Mouse (Mus musculus): ENCODE results near the gene Napa. TPM values are rescaled to one million over a fixed set of nuclear protein-coding genes. Genes with fewer than 3 reads are reported as not detected.

Napa gene
- total RNA-seq (2023; ENCODE audit: inconsistent age): 339 to 371 TPM (median 351 TPM) in 4 replicates

DNA sequence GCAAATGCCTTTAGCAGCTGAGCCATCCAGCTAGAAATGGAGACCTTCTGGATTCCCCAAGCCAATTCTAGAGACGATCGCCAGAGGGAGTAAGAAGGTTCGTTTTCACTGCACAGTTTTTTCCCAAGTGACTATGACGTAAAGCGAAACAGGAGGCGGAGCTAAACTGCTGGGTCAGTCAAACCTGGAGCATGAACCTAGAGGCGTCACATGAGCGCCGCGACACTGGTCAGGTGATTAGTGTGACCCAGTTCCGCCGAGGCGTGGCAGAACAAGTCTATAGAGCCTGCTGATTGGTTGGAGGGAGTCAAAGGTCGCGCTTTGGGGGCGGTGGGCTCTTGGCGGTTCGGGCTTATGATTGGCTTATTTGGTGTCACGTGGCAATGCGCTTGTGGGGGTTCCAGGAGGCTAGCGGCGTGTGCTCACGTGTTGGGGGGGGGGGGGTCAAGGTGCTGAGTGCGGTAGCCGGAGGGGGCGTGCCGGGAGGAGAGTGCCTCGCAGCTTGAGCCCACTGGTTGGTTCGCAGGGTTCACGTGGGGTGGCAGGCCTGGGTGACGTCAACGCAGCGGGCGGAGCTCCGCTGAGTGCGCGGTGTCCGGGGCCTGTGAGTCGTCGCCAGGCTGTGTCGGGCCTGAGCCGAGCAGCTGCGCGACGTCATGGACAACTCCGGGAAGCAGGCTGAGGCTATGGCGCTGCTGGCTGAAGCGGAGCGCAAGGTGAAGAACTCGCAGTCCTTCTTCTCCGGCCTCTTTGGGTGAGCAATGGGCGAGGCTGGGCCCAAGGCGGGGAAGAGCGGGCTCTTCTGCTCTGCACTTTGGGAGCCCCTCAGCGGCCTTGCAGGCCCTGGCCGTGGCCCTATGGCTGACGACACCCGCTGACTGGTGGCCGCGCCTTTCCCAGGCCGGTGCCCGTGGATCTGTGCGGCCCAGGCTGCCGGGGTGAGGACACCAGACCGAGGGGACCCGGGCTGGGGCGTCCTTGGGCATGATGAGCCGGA, at the start of gene Napa:
Gene Napa, plus strand, starts transcription at position 438 of the 997 bp plus-strand sequence.

DNA sequence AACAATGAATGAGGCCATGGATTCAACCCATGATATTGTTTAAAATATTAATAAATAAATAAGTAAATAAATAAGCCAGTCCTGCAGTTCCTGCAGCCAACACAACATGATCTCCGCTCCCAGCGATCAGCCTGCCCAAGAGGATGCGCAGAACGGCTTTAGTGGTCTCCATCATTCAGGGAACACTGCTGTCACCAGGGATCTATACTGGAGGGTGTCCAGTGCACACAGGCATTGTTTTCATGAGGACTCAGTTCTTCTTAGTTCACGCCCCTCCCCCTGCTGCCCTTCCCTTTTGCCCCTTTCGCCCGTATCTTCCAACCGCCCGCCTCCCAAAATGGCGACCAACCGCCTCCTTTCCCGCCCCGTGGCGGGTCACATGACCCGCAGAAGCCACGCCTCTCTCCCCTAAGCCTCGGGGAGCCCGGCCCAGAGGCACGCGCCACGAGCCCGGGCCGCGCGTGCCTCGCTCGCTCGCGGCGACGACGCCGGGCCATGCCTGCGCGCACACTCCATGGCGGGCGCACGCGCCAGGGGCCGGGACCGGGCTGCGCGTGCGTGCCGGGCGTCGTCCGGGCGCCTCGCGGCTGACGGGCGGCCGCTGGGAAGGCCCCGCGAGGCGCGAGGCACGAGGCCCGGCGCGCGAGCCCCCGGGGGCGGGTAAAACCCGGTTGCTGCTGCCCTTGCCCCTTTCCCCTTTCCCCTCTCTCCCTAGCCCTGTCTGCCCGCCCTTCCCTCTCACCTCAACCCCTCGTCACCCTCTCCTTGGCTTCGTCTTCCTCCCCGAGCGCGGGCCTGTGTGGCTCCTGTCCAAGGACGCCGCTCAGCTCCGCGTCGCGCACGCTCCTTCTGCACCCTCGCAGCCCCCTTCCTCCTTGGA, 36.8 kb upstream of the Napa start, which contains the start of gene Zfp541:
Gene Zfp541, plus strand, starts transcription at position 596 of the 880 bp plus-strand sequence.

DNA sequence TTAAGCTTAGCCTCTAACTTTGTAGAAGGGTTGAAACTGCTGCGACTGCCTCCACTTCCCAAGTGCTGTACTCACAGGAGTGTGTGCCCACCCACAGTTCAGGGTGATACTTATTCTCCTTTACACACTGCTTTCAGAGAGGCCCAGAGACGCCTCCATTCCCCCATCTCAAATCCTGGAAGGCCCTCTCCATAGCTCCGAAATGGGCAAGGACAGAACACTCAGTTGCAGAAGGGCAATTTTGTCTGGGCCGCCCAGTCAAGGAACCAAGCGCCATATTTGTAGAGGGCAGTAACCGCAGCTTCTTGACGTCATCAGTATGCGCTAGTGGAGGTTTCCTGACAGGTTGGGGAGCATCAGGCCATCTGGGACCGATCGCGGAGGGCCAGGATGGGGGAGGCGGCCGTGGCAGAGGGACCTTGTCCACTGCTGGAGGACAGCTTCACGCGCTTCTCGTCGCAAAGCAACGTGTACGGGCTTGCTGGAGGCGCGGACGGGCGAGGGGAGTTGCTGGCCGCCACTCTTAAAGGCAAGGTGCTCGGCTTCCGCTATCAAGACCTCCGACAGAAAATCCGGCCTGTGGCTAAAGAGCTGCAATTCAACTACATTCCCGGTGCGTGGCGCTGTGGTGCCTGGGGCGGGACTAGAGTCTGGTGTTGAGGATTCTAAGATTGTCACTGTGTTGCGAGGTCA, 21.5 kb downstream of the Napa start, which contains the start of gene Kptn:
Gene Kptn, plus strand, starts transcription at position 327 of the 693 bp plus-strand sequence.

DNA sequence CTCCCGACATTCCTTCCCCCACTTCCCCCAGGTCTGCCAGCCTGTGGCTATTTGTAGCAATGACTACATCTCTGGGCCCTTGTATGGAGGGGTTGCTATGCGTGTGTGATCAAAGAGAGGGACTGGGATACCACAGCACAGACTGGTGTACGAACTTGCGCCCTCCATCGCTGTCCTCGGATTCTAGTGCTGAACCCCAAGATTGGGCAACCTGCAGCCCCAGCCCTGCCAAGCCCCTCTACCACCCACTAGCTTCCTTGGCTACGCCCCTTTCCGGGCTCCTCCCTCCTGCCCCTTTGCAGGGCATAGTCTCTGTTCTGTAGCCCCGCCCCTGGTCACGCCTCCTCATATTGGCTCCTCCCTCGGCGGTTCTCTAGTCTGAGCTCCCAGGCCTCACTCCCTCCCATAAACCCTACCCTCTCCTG, 31.2 kb downstream of the Napa start, which contains the start of gene Slc8a2:
Gene Slc8a2, plus strand, starts transcription at position 406 of the 425 bp plus-strand sequence.

Other genes starting within 250 kb of the Napa start
- 0.18 TPM in 1 of 4 replicates, not detected in the others for gene Crx, start 218.5 kb upstream of the Napa start, total RNA-seq (2023; ENCODE audit: inconsistent age)
- gene Crxos, start 215.8 kb upstream of the Napa start, total RNA-seq (2023; ENCODE audit: inconsistent age): not detected in 4 replicates
- 148 to 168 TPM (median 152 TPM) in 4 replicates for gene Selenow, start 176.1 kb upstream of the Napa start, total RNA-seq (2023; ENCODE audit: inconsistent age)
- gene Nop53, start 152.4 kb upstream of the Napa start, total RNA-seq (2023; ENCODE audit: inconsistent age): 480 to 504 TPM (median 493 TPM) in 4 replicates
- gene Ehd2, start 130.9 kb upstream of the Napa start, total RNA-seq (2023; ENCODE audit: inconsistent age): 8.2 to 12.9 TPM (median 11.2 TPM) in 4 replicates
- gene Bicra, start 50.5 kb upstream of the Napa start, total RNA-seq (2023; ENCODE audit: inconsistent age): 64.3 to 76.7 TPM (median 74.5 TPM) in 4 replicates
- gene Zfp541, start 36.6 kb upstream of the Napa start, total RNA-seq (2023; ENCODE audit: inconsistent age): not detected in 4 replicates
- 43.1 to 52.7 TPM (median 45.8 TPM) in 4 replicates for gene Kptn, start 21.4 kb downstream of the Napa start, total RNA-seq (2023; ENCODE audit: inconsistent age)
- 0.19 to 0.29 TPM (median 0.27 TPM) in 4 replicates for gene Slc8a2, start 31.4 kb downstream of the Napa start, total RNA-seq (2023; ENCODE audit: inconsistent age)
- 13.3 to 26.7 TPM (median 15.8 TPM) in 4 replicates for gene Meis3, start 76.6 kb downstream of the Napa start, total RNA-seq (2023; ENCODE audit: inconsistent age)
- 49.4 to 58.7 TPM (median 53.0 TPM) in 4 replicates for gene Dhx34, start 123.6 kb downstream of the Napa start, total RNA-seq (2023; ENCODE audit: inconsistent age)
- 1.2 to 2.4 TPM (median 1.6 TPM) in 4 replicates for gene C5ar2, start 145.7 kb downstream of the Napa start, total RNA-seq (2023; ENCODE audit: inconsistent age)
- gene C5ar1, start 161.1 kb downstream of the Napa start, total RNA-seq (2023; ENCODE audit: inconsistent age): 0.21 to 0.61 TPM in 2 of 4 replicates, not detected in the others
- 32.4 to 35.4 TPM (median 33.6 TPM) in 4 replicates for gene Inafm1, start 175.2 kb downstream of the Napa start, total RNA-seq (2023; ENCODE audit: inconsistent age)
- gene Ccdc9, start 188.3 kb downstream of the Napa start, total RNA-seq (2023; ENCODE audit: inconsistent age): 410 to 440 TPM (median 416 TPM) in 4 replicates
- 8.4 to 14.5 TPM (median 9.7 TPM) in 4 replicates for gene Bbc3, start 209.9 kb downstream of the Napa start, total RNA-seq (2023; ENCODE audit: inconsistent age)

All from B cell, adult (primary cell).